Mouse (Mus musculus): ENCODE measurements around the gene Fgfr2.

DNA sequence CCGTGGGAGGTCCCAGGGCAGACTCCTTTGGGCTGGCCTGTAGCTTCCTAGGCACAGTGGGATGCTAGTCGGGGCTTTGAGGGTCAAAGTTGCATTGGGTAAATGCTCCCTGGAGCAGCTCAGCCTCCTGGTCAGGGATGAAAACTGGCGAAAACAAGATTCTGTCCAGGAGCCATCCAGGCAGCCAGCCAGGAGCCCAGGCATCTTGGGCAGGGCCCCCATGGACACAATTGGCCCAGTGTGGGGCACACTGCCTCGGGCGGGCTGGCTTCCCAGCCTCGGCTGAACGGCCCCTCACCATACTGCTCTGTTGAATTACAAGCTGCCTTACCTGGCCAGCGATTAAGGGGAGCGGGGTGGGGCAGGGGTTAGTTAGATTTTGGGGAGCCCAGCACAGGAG, 430.4 kb downstream of the Fgfr2 start:
- TF ChIP-seq POLR2A (IDR thresholded peaks at IDR 0.05; ENCODE audit: low read depth, low read length) (no peak), CTCF (IDR thresholded peaks at IDR 0.05; ENCODE audit: borderline replicate concordance, insufficient read depth, low read length) (no peak)
